Mouse (Mus musculus) heart, adult 11 months (tissue): ENCODE measurements at regions not wholly inside any gene's neighbourhood (a gene's known extent, or its start where the extent isn't known, plus 50 kb on each side); places are given as distances from the start of the nearest gene placed in this dataset.

ENCODE experiments used
- DNase-seq: peaks from one replicate; pipeline ENCODE4 v3.0.0; 2022

- no peak for DNase-seq
Measured at GRCm38 (mm10) chr7:73637101-73637809, 95.6 kb upstream of the Chd2 start.

- DNase-seq, result no peak
Measured at GRCm38 (mm10) chr7:73635422-73635821, 93.8 kb upstream of the Chd2 start.

GRCm38 (mm10) chr7:73630790-73631189, 89.2 kb upstream of the Chd2 start:
- DNase-seq, result peak; percentile 74

GRCm38 (mm10) chr7:73629182-73629581, 87.6 kb upstream of the Chd2 start:
- no peak for DNase-seq

GRCm38 (mm10) chr7:73628071-73628470, 86.4 kb upstream of the Chd2 start:
- DNase-seq, result peak; percentile 96

GRCm38 (mm10) chr7:73626291-73626690, 84.7 kb upstream of the Chd2 start:
- DNase-seq, result no peak

GRCm38 (mm10) chr7:73625651-73626050, 84.0 kb upstream of the Chd2 start:
- DNase-seq, result no peak

- DNase-seq, result no peak
Measured at GRCm38 (mm10) chr7:73624992-73625391, 83.4 kb upstream of the Chd2 start.

GRCm38 (mm10) chr7:73624093-73624600, 82.5 kb upstream of the Chd2 start:
- no peak for DNase-seq

- no peak for DNase-seq
Measured at GRCm38 (mm10) chr7:73622468-73622867, 80.8 kb upstream of the Chd2 start.

- no peak for DNase-seq
Measured at GRCm38 (mm10) chr7:73620341-73620740, 78.7 kb upstream of the Chd2 start.

- no peak for DNase-seq
Measured at GRCm38 (mm10) chr7:73618758-73619416, 77.3 kb upstream of the Chd2 start.

GRCm38 (mm10) chr7:73617910-73618757, 76.5 kb upstream of the Chd2 start:
- DNase-seq, result peak; percentile 100

- DNase-seq, result peak; percentile 97
Measured at GRCm38 (mm10) chr7:73616971-73617906, 75.6 kb upstream of the Chd2 start.

GRCm38 (mm10) chr7:73616015-73616414, 74.4 kb upstream of the Chd2 start:
- no peak for DNase-seq

- no peak for DNase-seq
Measured at GRCm38 (mm10) chr7:73614840-73615555, 73.4 kb upstream of the Chd2 start.

GRCm38 (mm10) chr7:73614341-73614740, 72.7 kb upstream of the Chd2 start:
- no peak for DNase-seq

GRCm38 (mm10) chr7:73612752-73613092, 71.1 kb upstream of the Chd2 start:
- no peak for DNase-seq

GRCm38 (mm10) chr7:73611866-73612751, 70.5 kb upstream of the Chd2 start:
- DNase-seq, result no peak

GRCm38 (mm10) chr7:73608804-73609275, 67.2 kb upstream of the Chd2 start:
- DNase-seq, result no peak
